Mouse (Mus musculus) intestine, postnatal 0 days (tissue): Measurements from ENCODE around the gene March9. TPM values are rescaled to one million over a fixed set of nuclear protein-coding genes. Genes with fewer than 3 reads are reported as not detected.

Experiments used
- ATAC-seq: fragments of 200-750 bp; cut with Nextera tagmentation; 2 replicates; pipeline ENCODE4 v1.8.0; 2017; ENCODE audit warnings: mild to moderate bottlenecking, moderate TSS enrichment, moderate library complexity
- H3K27ac ChIP-seq: fragments of 300-500 bp; sonication (generic); 2 replicates; pipeline ENCODE4 v1.5.1; 2014; ENCODE audit warnings: mild to moderate bottlenecking, low read depth, low read length, moderate library complexity
- H3K27me3 ChIP-seq: fragments of 300-500 bp; sonication (generic); replicated peaks from 2 replicates; pipeline ENCODE4 v1.6.1; 2014; ENCODE audit warnings: low read length, mixed read lengths; ENCODE audit not compliant: control insufficient read depth, insufficient read depth
- H3K36me3 ChIP-seq: fragments of 300-500 bp; sonication (generic); 2 replicates; pipeline ENCODE4 v1.6.1; 2014; ENCODE audit warnings: mild to moderate bottlenecking, moderate library complexity; ENCODE audit not compliant: control insufficient read depth, insufficient read depth
- H3K4me1 ChIP-seq: fragments of 300-500 bp; sonication (generic); replicated peaks from 2 replicates; pipeline ENCODE4 v1.6.1; 2014; ENCODE audit warnings: antibody characterized with exemption, low read length, mixed read lengths; ENCODE audit not compliant: control insufficient read depth, insufficient read depth
- H3K4me2 ChIP-seq: fragments of 300-500 bp; sonication (generic); replicated peaks from 2 replicates; pipeline ENCODE4 v1.6.1; 2014; ENCODE audit warnings: low read depth, mild to moderate bottlenecking, moderate library complexity
- H3K4me3 ChIP-seq: fragments of 300-500 bp; sonication (generic); 2 replicates; pipeline ENCODE4 v1.5.1; 2014; ENCODE audit warnings: low read depth, low read length
- H3K9ac ChIP-seq: fragments of 300-500 bp; sonication (generic); 2 replicates; pipeline ENCODE4 v1.6.1; 2014; ENCODE audit warnings: mild to moderate bottlenecking, low read depth, low read length
- H3K9me3 ChIP-seq: fragments of 300-500 bp; sonication (generic); 2 replicates; pipeline ENCODE4 v1.6.1; 2016; ENCODE audit warnings: mixed run types; ENCODE audit not compliant: control insufficient read depth
- CTCF ChIP-seq: sonication (generic); IDR thresholded peaks from 2 replicates; pipeline ENCODE4 v1.5.1; 2016; ENCODE audit warnings: low read depth, mild to moderate bottlenecking, control low read depth, antibody characterized with exemption, moderate library complexity
- WGBS: fragments of 180-500 bp; shearing (Covaris S2); extraction: QIAGEN DNeasy Blood & Tissue Kit; methylation state at CpG from one replicate; pipeline ENCODE4 v1.1.7; 2014; 5-methylcytosine and 5-hydroxymethylcytosine counted together
- polyA plus RNA-seq: library from polyadenylated mRNA; unstranded; fragments of >200 nt; fragmentation: Nextera tagmentation; extraction: Ambion mirVana; gene quantifications from 2 replicates; pipeline ENCODE4 v1.2.1, GENCODE M21; 2015

March9 gene
- polyA plus RNA-seq, 1 experiment from 2014 or later, result 0.91 TPM

- H3K4me1 ChIP-seq, result no peaks in the 10 kb centered on the region; the same call in 1 of the 2 replicates
- TF ChIP-seq CTCF, result no peak
- peak; percentile 82 for ATAC-seq
- no peaks in the 10 kb centered on the region for H3K27me3 ChIP-seq
- peaks cover 10% of the 10 kb centered on the region for H3K36me3 ChIP-seq
- under 1% methylated on average over 44 of the region's 44 CpGs for WGBS
- peak overlapping the region; percentile 93 for H3K4me3 ChIP-seq
- H3K9ac ChIP-seq, result peak overlapping the region; percentile 54
- H3K4me2 ChIP-seq, result peak overlapping the region; percentile 99
- no peak overlapping the region for H3K27ac ChIP-seq
- H3K9me3 ChIP-seq, result no peaks in the 10 kb centered on the region
Measured at GRCm38 (mm10) chr10:127041774-127042338, 18.1 kb downstream of the March9 start.

- peaks cover 10% of the 10 kb centered on the region for H3K36me3 ChIP-seq
- no peaks in the 10 kb centered on the region for H3K27me3 ChIP-seq
- H3K27ac ChIP-seq, result no peak within 1 kb of the TSS
- WGBS, result under 1% methylated on average over 28 of the region's 28 CpGs
- H3K4me3 ChIP-seq, result peak within 1 kb of the TSS; percentile 93
- H3K4me1 ChIP-seq, result no peaks in the 10 kb centered on the region; the same call in 1 of the 2 replicates
- ATAC-seq, result peak; percentile 41
- TF ChIP-seq CTCF, result no peak
- H3K9ac ChIP-seq, result peak within 1 kb of the TSS; percentile 54
- peak within 1 kb of the TSS; percentile 99 for H3K4me2 ChIP-seq
- H3K9me3 ChIP-seq, result no peaks in the 10 kb centered on the region
Measured at GRCm38 (mm10) chr10:127041274-127041766, 18.7 kb downstream of the March9 start, which contains the start of the genes Mettl1 and Eef1akmt3. Mettl1 (plus strand) TSS chr10:127041414. Eef1akmt3 (minus strand) TSS chr10:127041513.

GRCm38 (mm10) chr10:127040569-127041214 is 19.3 kb downstream of the March9 start:
- Histone ChIP-seq H3K4me2 (peak overlapping the region; percentile 99), H3K4me1 (no peaks in the 10 kb centered on the region; the same call in 1 of the 2 replicates), H3K36me3 (peaks cover 10% of the 10 kb centered on the region), H3K27me3 (no peaks in the 10 kb centered on the region), H3K9ac (peak overlapping the region; percentile 54), H3K9me3 (no peaks in the 10 kb centered on the region), H3K4me3 (peak overlapping the region; percentile 93), H3K27ac (no peak overlapping the region)
- no peak for TF ChIP-seq CTCF
- 1% methylated on average over 20 of the region's 20 CpGs for WGBS
- no peak for ATAC-seq

- WGBS, result 71% methylated on average over 12 of the region's 12 CpGs
- H3K27ac ChIP-seq, result no peak overlapping the region
- no peak for ATAC-seq
- H3K9me3 ChIP-seq, result no peaks in the 10 kb centered on the region
- no peak overlapping the region for H3K4me2 ChIP-seq
- no peak for TF ChIP-seq CTCF
- H3K4me1 ChIP-seq, result no peaks in the 10 kb centered on the region; the same call in 1 of the 2 replicates
- no peaks in the 10 kb centered on the region for H3K27me3 ChIP-seq
- H3K36me3 ChIP-seq, result no peaks in the 10 kb centered on the region
- H3K4me3 ChIP-seq, result no peak overlapping the region
- no peak overlapping the region for H3K9ac ChIP-seq
Measured at GRCm38 (mm10) chr10:127037641-127038040, 22.3 kb downstream of the March9 start.

- ATAC-seq, result no peak
- WGBS, result 78% methylated on average over 12 of the region's 12 CpGs
- no peaks in the 10 kb centered on the region for H3K9me3 ChIP-seq
Measured at GRCm38 (mm10) chr10:127036273-127036672, 23.7 kb downstream of the March9 start.

GRCm38 (mm10) chr10:127033301-127033741 is 26.7 kb downstream of the March9 start:
- Histone ChIP-seq H3K36me3 (0 out of 2 replicates have a peak, but pooled peaks cover 4% of the 10 kb centered on the region), H3K9ac (no peak overlapping the region), H3K9me3 (no peaks in the 10 kb centered on the region), H3K27ac (no peak overlapping the region), H3K4me3 (no peak overlapping the region), H3K4me2 (no peak overlapping the region), H3K27me3 (no peaks in the 10 kb centered on the region), H3K4me1 (no peaks in the 10 kb centered on the region)
- ATAC-seq, result no peak
- TF ChIP-seq CTCF, result no peak
- WGBS, result 83% methylated on average over 7 of the region's 8 CpGs

More at GRCm38 (mm10) chr10:127036273-127036672, 23.7 kb downstream of the March9 start:
- TF ChIP-seq CTCF, result no peak
- no peak overlapping the region for H3K4me2 ChIP-seq
- H3K4me3 ChIP-seq, result no peak overlapping the region
- H3K36me3 ChIP-seq, result no peaks in the 10 kb centered on the region
- H3K4me1 ChIP-seq, result no peaks in the 10 kb centered on the region; the same call in 1 of the 2 replicates
- no peaks in the 10 kb centered on the region for H3K27me3 ChIP-seq
- H3K27ac ChIP-seq, result no peak overlapping the region
- H3K9ac ChIP-seq, result no peak overlapping the region
